Mouse (Mus musculus) skeletal muscle tissue, adult 2 months (tissue): ENCODE data around the gene Mrln.

Experiments used
- DNase-seq: peaks from one replicate; pipeline ENCODE4 v3.0.0-alpha.2; 2012; ENCODE audit warnings: low read depth, low spot score

Mrln gene

DNA sequence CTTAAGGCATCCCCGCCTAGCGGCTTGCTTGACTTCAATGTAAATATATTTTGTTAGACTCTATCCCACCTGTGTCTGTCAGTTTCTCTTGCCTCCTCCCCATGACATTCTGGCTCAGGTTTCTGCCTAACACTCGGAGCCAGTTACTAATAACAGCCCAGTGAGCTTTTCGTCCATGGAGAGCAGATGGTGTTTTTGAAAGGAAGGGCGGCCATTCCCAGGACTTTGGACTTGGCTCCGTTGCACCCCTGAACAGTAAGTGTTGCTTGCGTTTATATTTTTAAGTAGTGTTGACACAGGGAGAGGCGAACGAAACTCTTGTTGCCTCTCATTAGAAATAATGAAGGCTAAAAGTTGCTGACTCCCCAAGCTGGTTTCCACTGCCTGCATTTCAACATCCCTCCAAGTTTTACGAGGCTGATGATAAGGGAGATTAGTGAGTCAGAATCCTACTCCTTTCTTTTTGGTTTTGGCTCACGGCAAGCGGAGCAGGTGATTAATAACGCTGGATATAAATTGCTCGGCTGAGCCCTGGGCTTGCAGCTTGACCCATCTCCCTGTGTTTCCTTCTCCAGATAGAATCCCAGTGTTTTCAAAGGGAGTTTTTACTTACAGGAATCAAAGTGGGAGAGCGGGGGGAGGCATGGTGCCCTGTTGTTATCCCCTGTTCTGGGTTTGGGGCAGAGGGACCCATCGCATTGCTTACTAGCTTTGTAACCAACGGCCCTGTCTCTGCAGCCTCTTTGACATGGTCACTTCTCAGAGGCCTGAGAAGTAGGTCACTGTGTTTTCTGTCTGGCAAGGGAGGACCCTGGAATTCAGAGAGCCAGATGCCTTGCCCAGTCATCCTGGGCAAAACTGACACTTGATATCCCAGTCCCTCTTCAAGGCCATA lies at the start of gene Mrln:
Gene Mrln, plus strand, starts transcription at position 160 of the 895 bp plus-strand sequence.
- DNase-seq: peak; percentile 70

DNA sequence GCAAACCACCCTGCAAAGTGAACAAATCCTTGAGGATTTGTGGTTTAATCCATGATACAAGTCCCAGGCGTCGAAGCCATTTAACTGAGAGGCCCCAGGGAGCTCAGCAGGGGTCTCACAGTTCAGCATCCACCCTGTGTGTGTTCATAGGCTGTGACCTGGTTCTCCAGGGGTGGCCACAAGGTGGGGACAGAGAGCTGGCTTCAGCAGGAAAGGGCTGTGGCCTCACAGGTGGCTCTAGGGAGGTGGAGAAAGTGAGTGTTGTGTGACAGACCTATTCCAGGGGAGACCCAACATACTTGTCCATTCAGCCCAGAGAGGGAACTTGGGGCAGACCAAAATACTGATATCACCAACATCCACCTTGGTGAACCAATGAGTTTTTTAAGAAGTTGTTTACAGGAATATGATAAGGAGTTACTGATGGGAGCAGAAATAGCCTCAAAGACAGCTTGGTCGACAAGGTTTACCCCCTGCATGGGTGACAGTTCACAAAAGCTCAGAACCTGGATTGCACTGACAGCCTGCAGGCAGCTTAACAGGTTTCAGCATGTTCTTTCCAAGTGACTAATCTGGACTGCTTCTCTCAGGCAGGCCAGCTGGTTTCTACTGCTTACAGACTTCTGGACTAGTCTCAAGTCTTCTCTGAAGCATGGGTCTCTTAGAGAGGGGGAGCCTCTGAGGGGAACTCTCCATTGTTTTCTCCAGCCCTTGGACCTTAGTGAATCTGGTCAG lies 47.9 kb upstream of the Mrln start:
- no peak for DNase-seq

DNA sequence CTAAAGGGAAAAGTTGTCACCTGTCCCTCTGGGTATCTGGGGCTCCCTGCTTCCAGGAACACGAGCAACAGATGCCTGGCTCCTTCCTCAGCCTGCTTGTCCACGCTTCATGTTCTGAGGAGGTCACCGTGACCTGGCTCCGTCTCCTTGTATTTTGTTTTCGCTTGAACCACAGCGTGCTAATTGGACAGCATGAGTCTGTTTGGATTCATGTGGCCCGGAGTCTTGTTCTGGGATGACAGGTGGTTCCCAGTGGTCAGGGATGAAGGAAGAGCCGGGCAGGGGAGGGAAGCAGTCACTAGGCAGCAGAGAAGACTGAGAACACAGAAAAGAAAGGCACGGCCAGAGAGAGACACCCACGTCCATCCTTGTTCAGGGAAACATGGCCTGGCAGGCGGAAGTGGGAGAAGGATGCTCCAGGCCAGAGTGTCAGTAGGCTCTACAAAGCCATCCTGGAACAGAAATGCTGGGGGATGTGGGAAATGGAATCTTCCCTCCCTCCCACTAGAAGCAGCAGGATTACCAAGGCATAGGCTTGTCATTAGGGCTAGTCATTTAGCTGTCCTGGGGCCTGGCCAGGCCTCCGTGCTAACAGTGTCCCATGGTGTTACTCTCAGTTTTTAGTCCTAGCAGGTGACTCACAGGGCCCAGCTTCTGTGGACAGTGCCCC lies 44.7 kb upstream of the Mrln start:
- peak; percentile 37 for DNase-seq

DNA sequence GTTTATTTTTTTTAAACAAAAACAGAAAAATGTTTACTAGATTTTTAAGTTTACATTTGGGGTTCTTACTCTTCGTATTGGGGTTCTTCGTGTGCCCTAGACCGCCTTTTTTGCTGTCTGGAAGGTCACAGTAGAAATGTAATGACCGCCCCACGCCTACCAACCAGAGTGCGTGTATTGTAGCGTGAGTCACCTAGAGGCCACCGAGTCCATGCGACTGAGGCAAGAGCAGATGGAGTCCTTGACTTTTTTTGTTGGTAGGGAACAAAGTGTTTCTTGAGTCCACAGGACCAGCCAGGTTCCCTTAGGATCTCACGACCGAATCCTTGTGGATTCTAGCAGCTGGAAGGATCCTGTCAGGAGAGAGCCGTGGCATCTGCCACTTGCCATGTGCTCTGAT lies 43.7 kb upstream of the Mrln start:
- DNase-seq: no peak

DNA sequence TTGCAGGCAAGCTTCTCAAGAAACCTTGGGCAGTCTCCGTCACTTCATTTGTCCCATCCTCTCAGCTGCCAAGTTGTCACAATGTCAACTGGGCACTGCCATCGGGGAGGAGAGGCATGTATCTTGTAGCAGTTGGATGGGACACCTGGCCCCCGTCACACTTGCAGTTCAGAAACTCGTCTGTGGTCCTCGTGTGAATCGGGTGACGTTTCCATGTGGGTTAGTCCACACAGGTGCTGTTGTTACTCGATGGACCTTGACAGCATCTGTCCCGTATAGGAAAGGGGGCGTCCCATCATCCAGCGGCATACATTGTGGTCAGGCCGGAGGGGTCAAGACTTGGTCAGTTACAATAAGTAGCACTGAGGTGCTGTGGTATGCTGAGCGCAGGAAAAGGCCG lies 43.0 kb upstream of the Mrln start:
- no peak for DNase-seq

DNA sequence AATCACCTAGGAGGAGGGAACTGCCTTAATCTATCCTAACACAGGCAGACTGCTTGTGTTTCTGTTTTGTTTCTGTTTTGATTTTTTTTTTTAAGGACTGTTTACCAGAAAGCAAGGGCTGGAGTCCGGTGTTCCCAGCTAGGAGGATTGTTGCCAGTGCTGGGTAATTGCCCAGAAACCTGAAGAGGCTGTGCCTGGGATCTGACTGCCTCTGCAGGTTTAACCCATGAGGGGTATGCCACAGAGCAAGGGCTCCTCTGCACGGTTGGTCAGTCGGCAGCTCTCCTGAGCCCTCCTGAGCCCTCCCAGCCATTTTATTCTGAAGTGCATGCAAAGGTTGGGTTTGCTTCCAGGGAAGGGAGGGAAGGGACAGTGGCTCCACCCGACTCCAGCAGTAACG lies 40.8 kb upstream of the Mrln start:
- no peak for DNase-seq

DNA sequence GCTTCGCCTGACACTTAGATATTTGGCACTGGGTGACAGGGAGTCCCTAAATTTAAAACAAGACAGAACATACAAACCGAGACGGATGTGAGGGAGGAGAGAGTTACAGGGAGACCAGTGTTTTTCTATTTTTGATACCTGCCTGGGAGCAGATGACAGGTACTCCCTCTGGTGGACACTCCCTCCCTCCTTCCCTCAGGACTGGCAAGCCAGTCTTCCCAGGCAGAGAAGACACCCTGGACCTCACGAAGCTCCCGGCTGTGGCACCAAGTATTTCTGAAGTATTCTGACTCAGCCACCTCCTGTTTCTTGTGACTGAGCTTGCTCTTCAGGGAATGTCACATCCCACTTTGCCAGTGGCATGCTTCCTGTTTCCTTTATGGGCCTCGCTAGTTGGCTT lies 38.6 kb upstream of the Mrln start:
- peak; percentile 75 for DNase-seq

DNA sequence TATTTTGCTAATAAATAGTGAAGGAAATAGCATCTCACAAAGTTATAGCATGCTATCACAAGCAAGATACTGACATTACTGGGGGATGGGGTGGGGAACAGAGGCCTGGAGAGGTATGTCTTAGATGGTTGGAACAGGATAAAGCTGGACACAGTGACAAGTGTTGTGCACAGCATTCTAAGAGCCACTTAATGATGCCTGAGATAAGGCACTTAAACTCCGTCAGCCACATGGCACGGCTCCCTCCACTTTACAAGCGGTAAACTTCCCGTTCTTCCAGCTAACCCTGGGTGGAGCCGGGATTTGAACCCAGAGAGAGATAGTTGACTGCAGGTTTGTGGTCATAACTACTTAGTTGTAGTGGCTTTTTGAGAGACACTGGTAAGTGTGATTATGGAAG lies 38.0 kb upstream of the Mrln start:
- no peak for DNase-seq

DNA sequence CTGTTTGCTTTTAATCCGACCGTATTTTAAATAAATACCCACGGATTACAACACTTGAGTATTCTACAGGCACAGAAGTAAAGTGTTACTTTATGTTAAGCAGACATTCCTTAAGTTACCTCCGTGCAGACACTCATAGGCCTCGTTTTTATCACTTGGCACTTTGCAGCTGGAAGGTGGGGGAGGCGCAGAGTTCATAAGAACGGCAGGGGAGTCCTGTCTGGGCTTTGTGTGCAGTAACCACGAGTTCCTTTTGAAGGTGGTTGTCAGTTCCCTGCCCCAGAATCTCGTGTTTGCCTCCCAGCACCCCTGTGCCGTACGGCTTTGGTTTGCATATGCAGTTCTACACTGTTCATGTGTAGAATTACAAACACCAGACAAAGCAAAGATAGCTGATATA lies 36.8 kb upstream of the Mrln start:
- no peak for DNase-seq

DNA sequence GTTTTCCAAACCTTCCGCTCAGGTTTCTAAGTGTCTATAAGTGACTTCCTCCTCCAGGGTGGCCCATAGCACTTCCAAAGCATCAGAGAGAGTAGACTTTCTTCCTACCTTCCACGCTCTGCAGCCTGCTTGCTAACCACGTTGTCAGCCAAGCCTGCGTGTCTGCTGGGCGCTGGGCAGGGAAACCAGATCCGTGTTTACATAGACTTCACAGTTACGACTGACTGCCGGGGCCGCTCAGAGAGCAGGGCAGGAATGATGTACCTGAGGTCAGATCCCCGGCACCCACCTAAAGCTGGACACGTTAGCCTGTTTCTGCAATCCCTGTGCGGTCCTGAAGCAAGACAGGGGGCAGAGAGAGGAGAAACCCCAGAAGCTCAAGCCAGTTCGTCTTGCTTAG lies 36.1 kb upstream of the Mrln start:
- DNase-seq: no peak

DNA sequence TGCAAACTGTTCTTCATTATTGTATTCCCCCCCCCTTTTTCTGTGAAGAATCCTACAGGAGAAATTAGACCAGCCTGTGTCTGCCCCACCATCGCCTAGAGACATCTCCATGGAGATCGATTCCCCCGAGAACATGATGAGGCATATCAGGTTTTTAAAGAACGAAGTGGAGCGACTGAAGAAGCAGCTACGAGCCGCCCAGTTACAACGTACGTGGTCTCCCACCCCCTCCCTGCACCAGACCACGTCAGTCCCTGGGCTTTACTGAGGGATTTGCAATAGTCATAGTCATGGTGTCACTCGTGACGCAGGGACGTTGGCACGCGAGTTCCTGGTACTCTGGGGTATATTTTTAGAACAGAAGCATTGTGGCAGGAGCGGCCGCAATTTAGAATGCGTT lies 35.4 kb upstream of the Mrln start:
- no peak for DNase-seq

DNA sequence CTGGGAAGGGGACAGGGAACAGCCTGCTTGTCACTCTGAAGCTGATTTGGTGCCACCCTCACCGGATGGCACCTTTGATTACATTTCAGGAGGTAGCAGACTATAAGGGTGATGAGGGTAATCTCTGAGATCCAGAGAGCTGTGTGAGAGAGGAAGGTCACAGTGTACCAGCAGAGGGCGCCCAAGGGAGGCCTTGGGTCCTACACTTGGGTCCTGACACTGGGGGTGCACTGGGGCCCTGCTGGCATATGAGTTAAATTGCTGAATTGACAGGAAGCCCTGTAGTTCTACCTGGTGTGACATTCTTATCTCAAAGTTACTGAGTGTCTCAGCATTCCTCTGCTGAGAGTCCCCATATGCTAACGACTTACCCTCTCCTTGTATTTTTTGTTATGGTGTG lies 31.1 kb upstream of the Mrln start:
- no peak for DNase-seq

DNA sequence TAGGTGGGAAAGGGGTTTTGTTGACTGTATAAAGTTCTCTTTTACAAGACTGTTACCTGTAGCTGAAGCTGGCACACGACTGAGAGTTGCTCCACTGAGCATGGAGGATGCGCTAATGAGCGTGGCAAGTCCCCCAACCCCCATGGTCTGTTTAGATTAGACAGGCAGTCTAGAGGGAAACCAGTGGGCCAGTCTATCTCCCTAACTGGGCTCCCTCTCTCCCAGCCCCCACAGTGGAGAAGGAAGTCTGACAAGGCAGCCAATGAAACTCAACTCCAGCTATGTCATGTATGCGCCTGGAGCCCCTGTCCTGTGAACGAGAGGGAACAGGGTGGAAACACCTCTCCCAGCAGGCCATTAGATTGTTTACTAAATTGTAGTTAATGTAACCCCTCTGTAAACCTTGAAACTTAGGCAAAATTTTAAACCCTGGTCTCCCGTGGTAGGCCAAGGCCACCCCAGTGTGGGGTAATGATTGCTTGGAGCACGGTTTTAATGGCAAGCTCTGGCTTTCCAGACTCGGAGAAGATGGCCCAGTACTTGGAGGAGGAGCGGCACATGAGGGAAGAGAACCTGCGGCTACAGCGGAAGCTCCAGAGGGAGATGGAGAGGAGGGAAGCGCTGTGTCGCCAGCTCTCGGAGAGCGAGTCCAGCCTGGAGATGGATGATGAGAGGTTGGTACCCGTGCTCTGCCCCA lies 29.8 kb upstream of the Mrln start:
- DNase-seq: no peak

DNA sequence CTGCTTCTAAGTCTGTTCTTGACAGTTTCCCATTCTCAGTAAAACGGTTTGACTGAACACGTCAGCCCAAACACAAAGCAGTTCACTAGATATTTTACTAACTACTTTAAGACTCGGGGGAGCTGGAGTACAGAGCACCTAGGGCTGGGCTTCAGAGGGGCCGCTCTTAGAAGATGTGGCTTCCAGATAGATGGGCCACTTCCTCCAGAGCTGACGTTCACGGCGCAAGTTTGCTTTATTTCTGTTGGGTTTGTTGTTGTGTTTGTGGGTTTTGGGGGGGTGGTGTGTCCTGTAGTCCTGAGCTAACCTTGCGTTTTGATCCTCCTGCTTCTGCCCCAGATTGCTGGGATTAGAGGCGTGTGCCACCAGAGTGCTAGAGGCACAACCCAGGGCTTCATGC lies 23.7 kb upstream of the Mrln start:
- no peak for DNase-seq

DNA sequence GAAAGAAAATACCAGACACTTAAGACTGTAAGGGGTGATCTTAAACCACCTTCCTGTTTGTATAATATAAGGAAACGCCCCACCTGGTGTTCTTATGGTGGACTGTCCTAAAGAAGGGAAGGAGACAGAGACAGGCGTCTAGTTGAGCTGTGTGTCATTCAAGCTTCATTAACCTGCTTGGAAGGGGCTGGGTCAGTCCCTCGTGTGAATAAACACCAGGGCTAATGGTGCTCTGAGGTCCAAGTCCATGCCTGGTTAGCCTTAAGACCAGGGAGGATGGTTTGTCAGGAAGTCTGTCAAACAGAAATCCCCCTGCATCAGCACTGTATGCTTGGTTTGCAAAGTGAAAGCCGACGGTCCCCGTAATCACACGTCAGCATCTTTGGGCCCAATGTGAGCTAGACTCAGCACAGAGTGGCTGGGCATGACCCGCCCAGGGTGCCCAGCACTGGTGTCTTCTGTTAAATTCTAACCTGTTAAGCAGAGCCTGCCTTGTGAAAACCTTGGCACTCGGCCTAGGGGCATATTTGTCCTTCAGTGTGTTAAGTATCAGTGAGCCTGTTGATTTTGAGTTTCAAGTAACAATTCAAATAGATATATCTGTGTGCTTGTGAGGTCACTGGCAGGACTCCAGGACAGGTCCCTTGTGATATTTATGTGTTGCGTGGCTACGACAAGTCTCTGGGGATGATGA lies 23.0 kb upstream of the Mrln start:
- no peak for DNase-seq

DNA sequence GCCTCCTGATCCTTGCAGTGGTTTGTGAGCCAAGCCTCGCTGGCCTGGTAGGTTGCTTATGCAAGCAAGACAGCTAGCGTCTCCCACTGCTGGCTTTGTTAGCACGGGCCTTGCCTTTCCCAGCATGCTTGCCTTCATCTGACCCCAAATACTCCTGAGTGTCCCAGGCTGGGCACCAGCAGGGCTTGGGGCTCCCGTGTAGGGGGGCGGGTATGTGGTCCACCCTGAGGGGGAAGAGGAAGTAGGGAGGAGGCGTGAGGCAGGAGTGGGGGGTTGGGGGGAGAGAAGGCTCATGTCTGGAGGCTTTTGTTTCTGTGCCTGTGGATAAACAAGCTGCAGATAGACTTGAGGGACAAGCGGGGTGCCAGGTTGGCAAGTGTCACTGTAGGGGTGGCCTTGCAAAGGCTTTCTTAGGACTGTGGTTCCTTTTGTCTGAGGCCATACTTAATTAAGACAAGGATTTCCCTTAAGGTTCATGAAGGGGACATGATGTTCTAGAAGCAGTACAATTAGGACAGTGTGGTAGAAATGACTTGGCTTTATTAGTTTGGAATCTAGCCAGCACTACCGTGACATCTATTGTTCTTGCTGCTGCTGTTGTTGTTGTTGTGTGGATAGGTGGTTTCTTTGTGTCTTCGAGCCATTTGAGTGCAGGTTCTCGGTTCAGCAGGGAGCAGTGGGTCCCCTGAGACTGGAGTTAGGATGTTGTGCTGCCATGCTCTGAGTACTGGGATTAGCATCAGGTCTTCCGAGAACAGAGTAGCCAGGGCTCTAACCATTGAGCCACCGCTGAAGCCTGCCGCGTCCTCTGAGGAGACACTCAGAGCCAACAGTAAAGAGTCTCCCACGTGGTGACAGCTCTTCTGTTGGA lies 21.0 kb upstream of the Mrln start:
- DNase-seq: peak; percentile 75

DNA sequence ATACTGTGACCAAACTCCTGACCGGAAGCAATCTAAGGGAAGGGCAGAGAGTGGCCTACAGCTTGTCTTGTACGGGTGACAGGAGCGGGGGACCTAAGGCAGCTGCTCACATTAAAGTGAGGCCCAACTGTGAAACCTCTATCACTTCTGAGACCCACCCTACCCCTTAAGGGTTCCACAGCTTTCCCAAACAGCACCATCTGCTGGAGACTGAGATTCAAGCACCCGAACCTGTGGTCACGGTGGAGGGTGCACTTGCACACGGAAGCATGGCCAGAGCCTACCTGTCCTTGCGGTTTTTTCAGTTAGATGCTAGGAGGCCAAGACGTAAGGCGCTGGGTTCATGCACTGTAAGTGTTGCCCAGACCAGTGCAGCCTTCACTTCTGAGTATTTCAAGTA lies 18.3 kb upstream of the Mrln start:
- DNase-seq: no peak

DNA sequence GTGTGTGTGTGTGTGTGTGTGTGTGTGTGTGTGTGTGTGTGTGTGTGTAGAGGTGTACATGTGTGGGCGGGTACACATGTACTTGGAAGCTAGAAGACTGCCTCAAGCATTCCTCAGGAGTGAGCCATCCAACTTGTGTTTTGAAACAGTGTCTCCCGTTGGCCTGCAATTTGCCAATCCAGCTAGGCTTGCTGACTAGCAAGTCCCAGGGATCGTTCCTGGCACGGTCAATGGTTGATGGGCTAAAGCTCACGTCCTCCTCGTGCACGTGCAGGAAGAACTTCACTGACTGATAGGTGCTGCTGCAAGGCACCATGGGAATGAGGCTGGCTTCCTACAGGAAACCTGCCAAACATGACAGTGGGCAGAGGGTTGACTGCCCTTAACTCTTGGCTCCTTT lies 17.9 kb upstream of the Mrln start:
- no peak for DNase-seq

DNA sequence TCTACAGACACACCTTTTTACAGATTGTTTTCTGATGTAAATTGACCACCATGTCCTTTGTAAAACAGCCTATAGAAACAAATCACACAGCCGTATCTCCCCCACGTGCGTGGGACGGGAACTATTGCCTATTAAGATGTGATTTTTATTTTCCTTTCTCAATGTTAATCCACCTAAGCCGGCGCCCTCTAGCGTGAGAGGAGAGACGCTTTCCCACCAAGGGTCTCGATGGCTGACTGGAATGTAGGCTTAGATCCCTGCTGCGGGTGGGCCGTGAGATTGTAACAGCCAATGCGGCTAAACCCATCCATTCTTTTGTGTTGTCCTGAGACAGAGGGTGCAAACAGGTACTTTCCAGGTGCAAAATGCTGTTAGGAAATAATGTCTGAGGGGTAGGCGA lies 14.6 kb upstream of the Mrln start:
- DNase-seq: no peak

DNA sequence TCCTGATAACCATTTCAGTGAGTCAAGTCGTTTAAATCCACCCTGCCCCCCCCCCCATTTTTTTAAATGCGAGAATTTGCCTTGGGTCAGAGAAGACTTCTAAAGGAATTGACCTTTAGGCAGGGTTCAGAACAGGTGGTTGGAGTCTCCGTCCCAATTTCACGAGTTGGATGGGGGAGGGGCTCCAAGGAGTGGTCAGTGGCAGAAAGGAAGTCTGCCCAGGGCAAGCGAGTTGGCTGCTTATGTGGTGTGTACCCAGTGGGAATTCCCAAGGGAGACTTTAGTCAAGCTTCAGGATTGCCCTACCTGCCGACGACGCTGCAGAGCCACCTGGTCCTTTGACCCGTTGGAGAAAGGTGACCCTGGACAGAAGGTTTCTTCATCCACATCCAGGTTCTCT lies 10.2 kb upstream of the Mrln start:
- DNase-seq: no peak
